Mouse (Mus musculus) heart, adult 2 months (tissue): Measurements from ENCODE around the gene Cldnd1. TPM values are rescaled to one million over a fixed set of nuclear protein-coding genes. Genes with fewer than 3 reads are reported as not detected.

Experiments used
- DNase-seq, 2 experiments: peaks; one replicate each; pipeline ENCODE4 v3.0.0; 2021
- H3K27ac ChIP-seq: fragments of 200-600 bp; 2 replicates; pipeline ENCODE4 v1.8.1; 2022
- H3K27me3 ChIP-seq: fragments of 200-500 bp; 2 replicates; pipeline ENCODE4 v1.6.1; 2012; ENCODE audit warnings: mild to moderate bottlenecking, low read length, inconsistent platforms, mixed read lengths; ENCODE audit not compliant: control insufficient read depth, insufficient read depth
- H3K36me3 ChIP-seq: fragments of 200-500 bp; 2 replicates; pipeline ENCODE4 v1.6.1; 2012; ENCODE audit warnings: low read length, inconsistent platforms; ENCODE audit not compliant: control insufficient read depth, insufficient read depth
- H3K4me1 ChIP-seq: fragments of 200-500 bp; 2 replicates; pipeline ENCODE4 v1.6.1; 2011; ENCODE audit warnings: low read length; ENCODE audit not compliant: control insufficient read depth, insufficient read depth
- H3K4me3 ChIP-seq: fragments of 200-600 bp; 2 replicates; pipeline ENCODE4 v1.8.1; 2022
- H3K79me2 ChIP-seq: fragments of 200-500 bp; replicated peaks from 2 replicates; pipeline ENCODE4 v1.6.1; 2012; ENCODE audit warnings: mild to moderate bottlenecking, inconsistent platforms, low read length, moderate library complexity, mixed read lengths; ENCODE audit not compliant: control insufficient read depth, insufficient read depth
- H3K9ac ChIP-seq: fragments of 200-500 bp; 2 replicates; pipeline ENCODE4 v1.6.1; 2012; ENCODE audit warnings: low read depth, mild to moderate bottlenecking, control low read depth, inconsistent platforms, low read length, mixed read lengths
- CTCF ChIP-seq: fragments of 200-600 bp; IDR thresholded peaks from 2 replicates; pipeline ENCODE4 v1.8.1; 2022; ENCODE audit warnings: antibody characterized with exemption, mild to moderate bottlenecking, moderate library complexity
- EP300 ChIP-seq: fragments of 200-500 bp; IDR thresholded peaks from 2 replicates; pipeline ENCODE4 v1.6.1; 2011; ENCODE audit warnings: low read depth, low read length, control low read depth; ENCODE audit not compliant: insufficient read depth
- POLR2A ChIP-seq: fragments of 200-500 bp; IDR thresholded peaks from 2 replicates; pipeline ENCODE4 v1.6.1; 2011; ENCODE audit warnings: mild to moderate bottlenecking, low read depth, low read length, control low read depth; ENCODE audit not compliant: insufficient read depth
- WGBS: fragments of 180-500 bp; shearing (Covaris S2); methylation state at CpG from one replicate; pipeline ENCODE4 v1.1.7; 2018; 5-methylcytosine and 5-hydroxymethylcytosine counted together
- intact Hi-C: fragments of 180-260 bp; cut with DNase I; formaldehyde crosslinking; loops from one replicate; pipeline ENCODE4 v1.15.1; 2025
- long read RNA-seq: library from polyadenylated mRNA; stranded (forward); transcript quantifications from one replicate; pipeline ENCODE4 v2.0.0, GENCODE M21; 2021
- polyA plus RNA-seq: library from polyadenylated mRNA; depleted of rRNA; stranded (reverse); fragments of >200 nt; gene quantifications from 2 replicates; pipeline ENCODE4 v1.2.3, GENCODE M21; 2012; rRNA removed
- total RNA-seq, 2 experiments: library from RNA; stranded (reverse); gene quantifications; 2 replicates each; pipeline ENCODE4 v1.2.3; 2021

Cldnd1 gene
- total RNA-seq (10 to 100 TPM; 56.2 to 58.8 TPM), polyA plus RNA-seq (47.3 and 66.6 TPM in 2 replicates)
- long read RNA-seq, transcript Cldnd1-201 (5 exons, 2,147 nt), result major isoform, 57 of 66 reads
- long read RNA-seq, partial matches to known transcripts, result 0 of 66 reads
- long read RNA-seq, other reads (novel, unspliced or antisense), result 9 of 66 reads

DNA sequence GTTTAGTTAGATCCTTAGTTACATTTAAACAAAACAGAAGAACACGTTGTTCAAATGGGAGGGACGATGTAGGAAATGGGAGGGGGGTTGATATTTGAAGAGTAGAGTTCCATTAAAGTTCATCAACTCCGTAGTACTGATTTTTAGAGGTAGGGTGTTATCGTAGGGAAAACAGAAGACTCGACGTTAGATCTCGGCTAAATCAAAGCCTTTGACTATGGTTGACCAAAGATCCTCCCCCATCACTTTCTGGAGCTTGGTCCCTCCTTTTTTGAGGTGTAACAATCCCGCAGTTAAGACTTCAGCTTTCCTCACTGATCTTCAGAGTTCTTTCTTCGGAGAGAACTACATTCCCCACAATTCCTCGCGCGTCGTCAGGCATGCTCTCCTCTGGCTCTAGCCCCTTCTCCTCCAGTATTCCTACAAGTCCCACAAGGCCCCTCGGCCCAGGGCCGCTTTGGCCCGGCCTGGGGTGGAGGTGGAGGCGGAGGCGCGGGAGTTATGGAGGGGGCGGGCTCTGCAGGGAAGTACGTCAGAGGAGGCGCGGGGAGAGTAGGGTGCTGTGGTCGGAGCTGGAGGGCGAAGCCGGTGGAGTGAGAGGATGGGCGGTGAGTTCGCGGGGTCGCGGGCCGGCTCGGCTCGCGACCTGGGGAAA lies at the start of gene Cldnd1:
Cldnd1 (plus strand) TSS at position 434 of the 655 bp plus-strand sequence.
- Histone ChIP-seq H3K27me3 (no peaks in the 10 kb centered on the region), H3K27ac (peak within 1 kb of the TSS; percentile 86), H3K4me1 (peaks cover 1% of the 10 kb centered on the region), H3K36me3 (peaks cover 5% of the 10 kb centered on the region), H3K4me3 (peak within 1 kb of the TSS; percentile 93), H3K9ac (peak within 1 kb of the TSS; percentile 81), H3K79me2 (no peaks in the 10 kb centered on the region; the same call in 1 of the 2 replicates)
- peak; percentile 93 to 96 for DNase-seq
- TF ChIP-seq POLR2A (peak; percentile 68), CTCF (no peak)
- intact Hi-C loops, result loop anchor here (2.0 to 10.0 kb wide), 5 partner anchors 57 to 1495 kb away; partner anchors contain the start of genes Cpox, St3gal6 and Tbc1d23
- WGBS, result 3% methylated on average over 35 of the region's 35 CpGs

- peak; percentile 37 for TF ChIP-seq CTCF
- TF ChIP-seq EP300, result no peak
- no peak for TF ChIP-seq POLR2A
- 61% methylated on average over 7 of the region's 7 CpGs for WGBS
- Histone ChIP-seq H3K27me3 (no peaks in the 10 kb centered on the region), H3K4me1 (no peaks in the 10 kb centered on the region), H3K36me3 (peaks cover 4% of the 10 kb centered on the region), H3K9ac (no peak overlapping the region), H3K27ac (no peak overlapping the region), H3K79me2 (no peaks in the 10 kb centered on the region), H3K4me3 (no peak overlapping the region)
- intact Hi-C loops, result no loop called here
- DNase-seq, result no peak
These were observed 49.0 kb upstream of the Cldnd1 start for GRCm38 (mm10) chr16:58678660-58679059.

DNA sequence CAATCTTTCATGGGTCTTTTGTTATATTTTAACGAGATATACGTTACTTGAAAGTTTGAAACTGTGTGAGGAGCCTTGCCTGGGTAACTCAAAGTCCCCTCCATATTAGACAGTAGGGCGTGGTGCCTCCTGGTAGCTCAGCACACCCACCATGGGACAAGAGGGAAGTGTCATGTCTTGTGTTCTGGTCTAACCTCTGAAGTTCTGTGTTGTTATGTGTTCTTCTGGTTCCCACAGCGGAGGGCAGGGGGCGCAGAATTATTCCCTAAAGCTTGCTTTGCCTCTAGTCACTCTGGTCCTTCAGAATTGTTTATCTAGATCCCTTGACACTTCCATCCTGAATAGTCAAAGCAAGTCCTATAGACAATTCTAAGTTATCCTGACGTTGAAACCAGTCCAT lies 45.7 kb upstream of the Cldnd1 start:
- Histone ChIP-seq H3K27ac (no peak overlapping the region), H3K4me3 (no peak overlapping the region), H3K79me2 (no peaks in the 10 kb centered on the region), H3K4me1 (peaks cover 2% of the 10 kb centered on the region), H3K9ac (no peak overlapping the region), H3K27me3 (no peaks in the 10 kb centered on the region), H3K36me3 (no peaks in the 10 kb centered on the region)
- no peak for DNase-seq
- no peak for TF ChIP-seq EP300
- no peak for TF ChIP-seq POLR2A
- intact Hi-C loops, result no loop called here
- 88% methylated on average over 6 of the region's 6 CpGs for WGBS

- WGBS, result 81% methylated on average over 7 of the region's 7 CpGs
- no peak overlapping the region for H3K4me3 ChIP-seq
- no peak for DNase-seq
- no peaks in the 10 kb centered on the region for H3K79me2 ChIP-seq
- no peaks in the 10 kb centered on the region for H3K36me3 ChIP-seq
- intact Hi-C loops, result no loop called here
- H3K27ac ChIP-seq, result no peak overlapping the region
- no peaks in the 10 kb centered on the region for H3K27me3 ChIP-seq
- peaks cover 2% of the 10 kb centered on the region for H3K4me1 ChIP-seq
- H3K9ac ChIP-seq, result no peak overlapping the region
- TF ChIP-seq POLR2A (no peak), CTCF (no peak), EP300 (no peak)
These were observed 44.8 kb upstream of the Cldnd1 start for GRCm38 (mm10) chr16:58682870-58683269.

DNA sequence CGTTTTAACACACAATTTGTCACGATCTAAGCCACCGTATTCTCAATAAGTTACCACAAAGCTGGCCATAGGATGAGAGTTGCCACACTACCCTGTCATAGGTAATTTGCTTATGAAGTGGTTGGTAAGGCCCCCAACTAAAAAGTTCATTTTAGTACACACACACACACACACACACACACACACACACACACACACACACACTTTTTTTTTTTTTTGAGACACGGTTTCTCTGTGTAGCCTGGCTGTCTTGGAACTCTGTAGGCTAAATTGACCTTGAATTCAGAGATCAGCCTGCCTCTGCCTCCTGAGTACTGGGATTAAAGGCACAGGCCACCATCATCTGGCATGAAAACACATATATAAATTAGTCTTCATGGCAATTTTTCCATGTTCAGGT lies 43.8 kb upstream of the Cldnd1 start:
- Histone ChIP-seq H3K27ac (no peak overlapping the region), H3K27me3 (no peaks in the 10 kb centered on the region), H3K9ac (no peak overlapping the region), H3K4me1 (peaks cover 2% of the 10 kb centered on the region), H3K36me3 (no peaks in the 10 kb centered on the region), H3K79me2 (no peaks in the 10 kb centered on the region), H3K4me3 (no peak overlapping the region)
- intact Hi-C loops, result no loop called here
- WGBS, result 93% methylated on average over 4 of the region's 4 CpGs
- TF ChIP-seq EP300 (no peak), POLR2A (no peak), CTCF (no peak)
- DNase-seq, result no peak

DNA sequence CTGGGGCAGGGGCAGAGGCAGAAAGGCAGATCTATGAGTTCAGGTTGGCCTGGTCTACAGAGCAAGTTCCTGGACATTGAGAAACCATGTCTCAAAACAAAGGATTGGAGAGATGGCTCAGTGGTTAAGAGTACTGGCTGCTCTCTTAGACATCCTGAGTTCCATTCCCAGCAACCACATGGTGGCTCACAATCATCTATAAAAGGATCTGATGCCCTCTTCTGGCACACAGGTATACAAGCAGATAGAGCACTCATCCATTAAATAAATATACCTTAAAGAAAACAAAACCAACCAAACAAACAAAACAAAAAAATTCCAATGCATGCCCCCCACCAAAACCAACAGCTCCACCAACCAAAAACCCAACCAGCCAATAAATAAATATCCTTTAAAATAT lies 43.2 kb upstream of the Cldnd1 start:
- DNase-seq, result no peak
- H3K4me3 ChIP-seq, result no peak overlapping the region
- intact Hi-C loops, result no loop called here
- H3K4me1 ChIP-seq, result peaks cover 2% of the 10 kb centered on the region
- no peak overlapping the region for H3K27ac ChIP-seq
- H3K36me3 ChIP-seq, result no peaks in the 10 kb centered on the region
- no peaks in the 10 kb centered on the region for H3K79me2 ChIP-seq
- H3K9ac ChIP-seq, result no peak overlapping the region
- H3K27me3 ChIP-seq, result no peaks in the 10 kb centered on the region
- TF ChIP-seq EP300 (no peak), POLR2A (no peak), CTCF (peak; percentile 45)
